Mouse (Mus musculus) E14TG2a.4 (cell line): ENCODE data around the gene Dis3l.

Experiments used
- CTCF ChIP-seq: conservative IDR thresholded peaks from 2 replicates; pipeline ENCODE4 v1.5.1; 2014; ENCODE audit warnings: low read length
- NANOG ChIP-seq: IDR thresholded peaks from 2 replicates; pipeline ENCODE4 v1.6.1; 2014; ENCODE audit warnings: borderline replicate concordance, low read length, mixed read lengths
- POU5F1 ChIP-seq: IDR thresholded peaks from 2 replicates; pipeline ENCODE4 v1.6.1; 2014; ENCODE audit warnings: low read length, borderline replicate concordance

DNA sequence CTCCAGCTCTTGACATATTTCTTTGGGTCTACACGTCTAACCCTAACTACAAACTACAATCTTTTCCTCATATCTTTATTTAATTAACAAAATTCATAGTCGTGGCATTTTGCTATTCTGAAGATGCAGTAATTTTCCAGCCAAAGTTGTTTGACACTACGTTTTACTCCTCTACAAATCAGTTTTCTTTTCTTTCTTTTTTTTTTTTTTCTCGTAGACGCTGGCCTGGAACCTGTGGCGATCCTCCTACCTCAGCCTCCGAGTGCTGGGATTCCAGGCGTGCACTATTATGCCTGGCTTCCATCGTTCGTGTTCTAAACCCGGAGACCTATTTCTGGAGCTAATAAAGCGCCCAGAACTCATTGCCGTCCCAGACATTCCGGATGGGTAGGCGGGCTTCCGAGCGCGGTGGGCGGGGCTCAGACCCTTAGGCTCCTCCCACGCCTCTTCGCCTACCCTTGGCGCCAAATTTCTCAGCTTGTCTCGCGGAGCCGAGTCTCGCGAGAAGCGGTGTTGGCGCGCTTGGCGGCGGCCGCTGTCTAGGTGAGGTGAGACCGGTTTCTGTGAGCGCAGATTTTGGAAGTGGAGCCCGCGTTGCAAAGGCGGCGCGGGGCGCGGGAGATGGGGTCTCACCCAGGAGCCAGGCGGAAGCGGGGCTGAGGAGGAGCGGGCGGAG lies 59.8 kb downstream of the Dis3l start, which contains the start of gene Tipin:
- TF ChIP-seq CTCF (no peak), POU5F1 (no peak), NANOG (no peak)
